Mouse (Mus musculus) CH12.LX (cell line): Measurements from ENCODE around the gene Plscr2.

Experiments
- BHLHE40 ChIP-seq: IDR thresholded peaks from 2 replicates; pipeline ENCODE4 v1.6.1; 2011; ENCODE audit warnings: mild to moderate bottlenecking, low read depth, low read length, improper control_type of control experiment
- CTCF ChIP-seq, 2 experiments: IDR thresholded peaks in 1 of 2; conservative IDR thresholded peaks in 1 of 2; 2 replicates each; pipeline ENCODE4 v1.5.1; 2011 to 2012; ENCODE audit warnings: low read depth in 2 of 2, low read length in 2 of 2, improper control_type of control experiment in 1 of 2, inconsistent platforms in 1 of 2, mild to moderate bottlenecking in 1 of 2, moderate library complexity in 1 of 2
- ELF1 ChIP-seq: IDR thresholded peaks from 2 replicates; pipeline ENCODE4 v1.6.1; 2014; ENCODE audit warnings: low read depth, mild to moderate bottlenecking, inconsistent platforms, low read length, improper control_type of control experiment
- MAFK ChIP-seq: IDR thresholded peaks from 2 replicates; pipeline ENCODE4 v1.6.1; 2011; ENCODE audit warnings: low read length, improper control_type of control experiment; ENCODE audit not compliant: insufficient replicate concordance
- MYC ChIP-seq: IDR thresholded peaks from 2 replicates; pipeline ENCODE4 v1.6.1; 2011; ENCODE audit warnings: low read depth, mild to moderate bottlenecking, improper control_type of control experiment, low read length
- NELFE ChIP-seq: IDR thresholded peaks from 2 replicates; pipeline ENCODE4 v1.6.1; 2011; ENCODE audit warnings: low read depth, low read length, improper control_type of control experiment
- PAX5 ChIP-seq: IDR thresholded peaks from 2 replicates; pipeline ENCODE4 v1.6.1; 2012; ENCODE audit warnings: low read length, inconsistent platforms, mixed read lengths
- POLR2A ChIP-seq: IDR thresholded peaks from 2 replicates; pipeline ENCODE4 v1.6.1; 2011; ENCODE audit warnings: low read depth, mild to moderate bottlenecking, improper control_type of control experiment, low read length
- POLR2AphosphoS2 ChIP-seq: IDR thresholded peaks from 2 replicates; pipeline ENCODE4 v1.6.1; 2011; ENCODE audit warnings: low read depth, low read length, improper control_type of control experiment
- RCOR1 ChIP-seq: conservative IDR thresholded peaks from 2 replicates; pipeline ENCODE4 v1.6.1; 2012; ENCODE audit warnings: low read depth, mild to moderate bottlenecking, inconsistent platforms, low read length, improper control_type of control experiment
- SIN3A ChIP-seq: IDR thresholded peaks from 2 replicates; pipeline ENCODE4 v1.6.1; 2012; ENCODE audit warnings: low read length, improper control_type of control experiment, inconsistent platforms

GRCm38 (mm10) chr9:92337661-92338060, 62.3 kb downstream of the Plscr2 start:
- TF ChIP-seq BHLHE40 (no peak), CTCF (conservative IDR thresholded peaks at IDR 0.05 in 1 of 2, IDR thresholded peaks at IDR 0.05 in 1 of 2; ENCODE audit: low read depth in 2 of 2, low read length in 2 of 2) (no peak), MAFK (no peak), POLR2AphosphoS2 (no peak), NELFE (no peak), RCOR1 (no peak), MYC (no peak), PAX5 (no peak), POLR2A (no peak), SIN3A (no peak), ELF1 (no peak)
